Mouse (Mus musculus): ENCODE data around the gene Fkbpl. TPM values are rescaled to one million over a fixed set of nuclear protein-coding genes. Genes with fewer than 3 reads are reported as not detected.

Fkbpl gene
- total and polyA plus RNA-seq, 3 experiments, result 1.6 to 11.9 (median 6.5) TPM

GRCm38 (mm10) chr17:34659181-34659896 is 14.8 kb downstream of the Fkbpl start:
- H3K27me3 ChIP-seq (ENCODE audit: insufficient read depth, low read length), result peaks cover 48% of the 10 kb centered on the region
- no peak for TF ChIP-seq GATA1 (IDR thresholded peaks at IDR 0.05; ENCODE audit: borderline replicate concordance, low read length)
- TF ChIP-seq GATA2 (IDR thresholded peaks at IDR 0.05; ENCODE audit: borderline replicate concordance, low read depth, low read length), result no peak
- no peak for TF ChIP-seq TAL1 (conservative IDR thresholded peaks at IDR 0.05; ENCODE audit: low read depth, low read length)
- TF ChIP-seq POLR2AphosphoS5 (IDR thresholded peaks at IDR 0.05; ENCODE audit: insufficient replicate concordance, low read depth, low read length), result no peak
- TF ChIP-seq CTCF (IDR thresholded peaks at IDR 0.05; ENCODE audit: low read depth, low read length), result no peak
- no peak for ATAC-seq (ENCODE audit: extremely low read depth, insufficient number of reproducible peaks, low FRiP score, poor library complexity, severe bottlenecking)
- H3K9me3 ChIP-seq (replicated peaks), result no peaks in the 10 kb centered on the region
- H3K4me1 ChIP-seq (ENCODE audit: insufficient read depth, low read depth, low read length), result peaks cover 29% of the 10 kb centered on the region
- DNase-seq (ENCODE audit: low spot score), result no peak
- H3K4me3 ChIP-seq (ENCODE audit: low read depth, low read length), result no peak overlapping the region
- H3K36me3 ChIP-seq (replicated peaks), result peaks cover 17% of the 10 kb centered on the region

GRCm38 (mm10) chr17:34659897-34660214 is 15.3 kb downstream of the Fkbpl start:
- TF ChIP-seq CTCF (IDR thresholded peaks at IDR 0.05; ENCODE audit: low read depth, low read length) (no peak), POLR2AphosphoS5 (IDR thresholded peaks at IDR 0.05; ENCODE audit: insufficient replicate concordance, low read depth, low read length) (no peak), TAL1 (conservative IDR thresholded peaks at IDR 0.05; ENCODE audit: low read depth, low read length) (no peak), GATA2 (IDR thresholded peaks at IDR 0.05; ENCODE audit: borderline replicate concordance, low read depth, low read length) (no peak), GATA1 (IDR thresholded peaks at IDR 0.05; ENCODE audit: borderline replicate concordance, low read length) (no peak)
- Histone ChIP-seq H3K4me3 (ENCODE audit: low read depth, low read length) (no peak overlapping the region), H3K9me3 (replicated peaks) (no peaks in the 10 kb centered on the region), H3K36me3 (replicated peaks) (peaks cover 12% of the 10 kb centered on the region), H3K27me3 (ENCODE audit: insufficient read depth, low read length) (peaks cover 48% of the 10 kb centered on the region), H3K4me1 (ENCODE audit: insufficient read depth, low read depth, low read length) (peaks cover 29% of the 10 kb centered on the region)
- DNase-seq (ENCODE audit: low spot score) (no peak), ATAC-seq (ENCODE audit: extremely low read depth, insufficient number of reproducible peaks, low FRiP score, poor library complexity, severe bottlenecking) (no peak)

- no peaks in the 10 kb centered on the region for H3K9me3 ChIP-seq (replicated peaks)
- TF ChIP-seq GATA1 (IDR thresholded peaks at IDR 0.05; ENCODE audit: borderline replicate concordance, low read length), result no peak
- TF ChIP-seq POLR2AphosphoS5 (IDR thresholded peaks at IDR 0.05; ENCODE audit: insufficient replicate concordance, low read depth, low read length), result no peak
- no peak for TF ChIP-seq TAL1 (conservative IDR thresholded peaks at IDR 0.05; ENCODE audit: low read depth, low read length)
- H3K4me3 ChIP-seq (ENCODE audit: low read depth, low read length), result no peak overlapping the region
- ATAC-seq (ENCODE audit: extremely low read depth, insufficient number of reproducible peaks, low FRiP score, poor library complexity, severe bottlenecking) (no peak), DNase-seq (ENCODE audit: low spot score) (no peak)
- peaks cover 7% of the 10 kb centered on the region for H3K36me3 ChIP-seq (replicated peaks)
- H3K27me3 ChIP-seq (ENCODE audit: insufficient read depth, low read length), result peaks cover 48% of the 10 kb centered on the region
- H3K4me1 ChIP-seq (ENCODE audit: insufficient read depth, low read depth, low read length), result peaks cover 24% of the 10 kb centered on the region
Observed at GRCm38 (mm10) chr17:34660259-34660820, 15.8 kb downstream of the Fkbpl start.

- DNase-seq (ENCODE audit: low spot score) (no peak), ATAC-seq (ENCODE audit: extremely low read depth, insufficient number of reproducible peaks, low FRiP score, poor library complexity, severe bottlenecking) (no peak)
- H3K9me3 ChIP-seq (replicated peaks), result no peaks in the 10 kb centered on the region
- peaks cover 47% of the 10 kb centered on the region for H3K27me3 ChIP-seq (ENCODE audit: insufficient read depth, low read length)
- no peak for TF ChIP-seq GATA1 (IDR thresholded peaks at IDR 0.05; ENCODE audit: borderline replicate concordance, low read length)
- TF ChIP-seq POLR2AphosphoS5 (IDR thresholded peaks at IDR 0.05; ENCODE audit: insufficient replicate concordance, low read depth, low read length), result no peak
- no peak for TF ChIP-seq CTCF (IDR thresholded peaks at IDR 0.05; ENCODE audit: low read depth, low read length)
- no peak for TF ChIP-seq GATA2 (IDR thresholded peaks at IDR 0.05; ENCODE audit: borderline replicate concordance, low read depth, low read length)
- no peak for TF ChIP-seq TAL1 (conservative IDR thresholded peaks at IDR 0.05; ENCODE audit: low read depth, low read length)
- H3K36me3 ChIP-seq (replicated peaks), result no peaks in the 10 kb centered on the region
- no peak overlapping the region for H3K4me3 ChIP-seq (ENCODE audit: low read depth, low read length)
- H3K4me1 ChIP-seq (ENCODE audit: insufficient read depth, low read depth, low read length), result peaks cover 16% of the 10 kb centered on the region
Observed at GRCm38 (mm10) chr17:34661121-34661591, 16.6 kb downstream of the Fkbpl start.

GRCm38 (mm10) chr17:34662468-34662867 is 17.9 kb downstream of the Fkbpl start:
- H3K27me3 ChIP-seq (ENCODE audit: insufficient read depth, low read length), result peaks cover 42% of the 10 kb centered on the region
- no peak for TF ChIP-seq CTCF (IDR thresholded peaks at IDR 0.05; ENCODE audit: low read depth, low read length)
- no peak for TF ChIP-seq GATA1 (IDR thresholded peaks at IDR 0.05; ENCODE audit: borderline replicate concordance, low read length)
- peaks cover 13% of the 10 kb centered on the region for H3K4me1 ChIP-seq (ENCODE audit: insufficient read depth, low read depth, low read length)
- H3K4me3 ChIP-seq (ENCODE audit: low read depth, low read length), result no peak overlapping the region
- H3K9me3 ChIP-seq (replicated peaks), result no peaks in the 10 kb centered on the region
- ATAC-seq (ENCODE audit: extremely low read depth, insufficient number of reproducible peaks, low FRiP score, poor library complexity, severe bottlenecking) (no peak), DNase-seq (ENCODE audit: low spot score) (no peak)
- H3K36me3 ChIP-seq (replicated peaks), result no peaks in the 10 kb centered on the region

- DNase-seq (ENCODE audit: low spot score) (no peak), ATAC-seq (ENCODE audit: extremely low read depth, insufficient number of reproducible peaks, low FRiP score, poor library complexity, severe bottlenecking) (no peak)
- no peaks in the 10 kb centered on the region for H3K9me3 ChIP-seq (replicated peaks)
- TF ChIP-seq POLR2AphosphoS5 (IDR thresholded peaks at IDR 0.05; ENCODE audit: insufficient replicate concordance, low read depth, low read length) (no peak; the same call in 1 of the 2 replicates), GATA1 (IDR thresholded peaks at IDR 0.05; ENCODE audit: borderline replicate concordance, low read length) (no peak), CTCF (IDR thresholded peaks at IDR 0.05; ENCODE audit: low read depth, low read length) (no peak), GATA2 (IDR thresholded peaks at IDR 0.05; ENCODE audit: borderline replicate concordance, low read depth, low read length) (no peak), TAL1 (conservative IDR thresholded peaks at IDR 0.05; ENCODE audit: low read depth, low read length) (no peak)
- H3K27me3 ChIP-seq (ENCODE audit: insufficient read depth, low read length), result peaks cover 42% of the 10 kb centered on the region
- H3K4me3 ChIP-seq (ENCODE audit: low read depth, low read length), result no peak overlapping the region
- peaks cover 13% of the 10 kb centered on the region for H3K4me1 ChIP-seq (ENCODE audit: insufficient read depth, low read depth, low read length)
- no peaks in the 10 kb centered on the region for H3K36me3 ChIP-seq (replicated peaks)
Observed at GRCm38 (mm10) chr17:34662978-34663377, 18.4 kb downstream of the Fkbpl start.
